Mouse (Mus musculus) left cerebral cortex, postnatal 36 days (tissue): ENCODE results near the gene 4933402N03Rik. TPM values are rescaled to one million over a fixed set of nuclear protein-coding genes. Genes with fewer than 3 reads are reported as not detected.

Experiments used
- total RNA-seq, 2 experiments: library from RNA; stranded (reverse); gene quantifications; 2 replicates each; pipeline ENCODE4 v1.2.3; 2021

Gene 4933402N03Rik
- total RNA-seq, 2 experiments from 2014 or later: not detected

Other genes starting within 250 kb of the 4933402N03Rik start
- 100 to 1,000 TPM; 228 to 243 TPM for gene Htra1, start 210.2 kb downstream of the 4933402N03Rik start, total RNA-seq
- not detected for gene Dmbt1, start 114.3 kb downstream of the 4933402N03Rik start, total RNA-seq
- not detected for gene 5430419D17Rik, start 28.1 kb upstream of the 4933402N03Rik start, total RNA-seq
- under 1 TPM; 0.17 to 0.18 TPM for gene Cuzd1, start 176.0 kb upstream of the 4933402N03Rik start, total RNA-seq
- not detected for gene Fam24b, start 183.2 kb upstream of the 4933402N03Rik start, total RNA-seq
- not detected for gene Fam24a, start 187.6 kb upstream of the 4933402N03Rik start, total RNA-seq
- gene 2310057M21Rik, start 216.4 kb upstream of the 4933402N03Rik start, total RNA-seq: 10 to 100 TPM; 29.6 to 31.2 TPM
- gene Pstk, start 224.8 kb upstream of the 4933402N03Rik start, total RNA-seq: 10 to 100 TPM; 52.9 to 61.8 TPM